Mouse (Mus musculus) ES-Bruce4 (cell line): Measurements from ENCODE around the gene 1700025C18Rik. TPM values are rescaled to one million over a fixed set of nuclear protein-coding genes. Genes with fewer than 3 reads are reported as not detected.
A peak's percentile ranks its signal among the peaks of the same experiment; 100 is the strongest.

Experiments used
- H3K27ac ChIP-seq: 2 replicates; pipeline ENCODE4 v1.5.1; 2012; ENCODE audit warnings: low read length, inconsistent platforms; ENCODE audit not compliant: insufficient read depth
- H3K27me3 ChIP-seq: 2 replicates; pipeline ENCODE4 v1.6.1; 2012; ENCODE audit warnings: mild to moderate bottlenecking, low read length, inconsistent platforms; ENCODE audit not compliant: control insufficient read depth, poor library complexity, insufficient read depth, severe bottlenecking
- H3K36me3 ChIP-seq: 2 replicates; pipeline ENCODE4 v1.6.1; 2012; ENCODE audit warnings: inconsistent platforms, mild to moderate bottlenecking, low read length, moderate library complexity; ENCODE audit not compliant: control insufficient read depth, poor library complexity, insufficient read depth, severe bottlenecking
- H3K4me1 ChIP-seq: one replicate; pipeline ENCODE4 v1.8.1; 2011; ENCODE audit warnings: low read length; ENCODE audit not compliant: control insufficient read depth, insufficient read depth
- H3K4me3 ChIP-seq: 2 replicates; pipeline ENCODE4 v1.5.1; 2011; ENCODE audit warnings: low read depth, mild to moderate bottlenecking, low read length
- H3K9ac ChIP-seq: 2 replicates; pipeline ENCODE4 v1.6.1; 2012; ENCODE audit warnings: low read depth, mild to moderate bottlenecking, inconsistent platforms; ENCODE audit not compliant: poor library complexity, severe bottlenecking
- H3K9me3 ChIP-seq: replicated peaks from 2 replicates; pipeline ENCODE4 v1.6.1; 2012; ENCODE audit warnings: mild to moderate bottlenecking, low read length, inconsistent platforms; ENCODE audit not compliant: control insufficient read depth, poor library complexity, insufficient read depth, severe bottlenecking
- CTCF ChIP-seq: IDR thresholded peaks from one replicate; pipeline ENCODE4 v1.8.1; 2011; ENCODE audit warnings: low read depth, low read length
- EP300 ChIP-seq: IDR thresholded peaks from 2 replicates; pipeline ENCODE4 v1.6.1; 2011; ENCODE audit warnings: low read depth, low read length; ENCODE audit not compliant: insufficient read depth
- POLR2A ChIP-seq: IDR thresholded peaks from one replicate; pipeline ENCODE4 v1.8.1; 2011; ENCODE audit warnings: low read length; ENCODE audit not compliant: insufficient read depth
- polyA plus RNA-seq: library from polyadenylated mRNA; stranded (reverse); fragments of >200 nt; gene quantifications from 2 replicates; pipeline ENCODE4 v1.2.4, GENCODE M21; 2011; ENCODE audit warnings: low read depth; ENCODE audit not compliant: missing spikeins, insufficient read depth, insufficient read length

1700025C18Rik gene
- polyA plus RNA-seq, 1 experiment, result not detected

DNA sequence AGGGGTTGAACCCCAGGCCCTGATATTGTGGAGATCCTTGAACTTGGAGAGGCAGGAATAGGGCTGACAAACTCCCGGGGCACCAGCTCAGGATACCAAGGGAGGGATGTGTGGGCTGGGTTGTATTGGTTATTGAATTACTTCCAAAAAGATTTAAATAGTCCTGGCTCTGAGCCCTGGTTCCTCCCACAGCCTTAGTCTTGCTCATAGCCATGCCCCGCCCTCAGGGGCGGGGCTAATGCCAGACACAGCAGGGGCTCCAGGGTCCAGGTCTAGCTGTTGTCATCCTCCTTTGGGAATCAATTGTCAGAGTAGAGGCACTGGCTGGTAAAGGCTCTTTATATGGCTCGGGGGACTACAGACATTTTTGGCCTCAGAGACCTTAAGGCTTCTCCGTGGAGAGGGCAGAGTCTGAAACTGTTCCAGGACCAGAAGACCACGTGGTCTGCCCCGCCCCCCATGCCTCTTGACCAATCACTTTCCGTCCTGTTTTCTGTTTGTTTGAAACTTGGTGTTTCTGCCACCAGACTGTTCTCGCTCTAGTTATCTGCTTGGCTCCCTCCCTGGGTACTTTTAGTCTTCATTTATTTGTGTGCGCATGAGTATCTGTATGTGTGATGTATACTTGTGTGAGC is 30.8 kb upstream of the 1700025C18Rik start:
- Histone ChIP-seq H3K9ac (no peak overlapping the region), H3K4me3 (no peak overlapping the region), H3K4me1 (no peaks in the 10 kb centered on the region), H3K27me3 (no peaks in the 10 kb centered on the region), H3K36me3 (no peaks in the 10 kb centered on the region), H3K27ac (no peak overlapping the region), H3K9me3 (no peaks in the 10 kb centered on the region)
- TF ChIP-seq CTCF (no peak), POLR2A (no peak), EP300 (no peak)

DNA sequence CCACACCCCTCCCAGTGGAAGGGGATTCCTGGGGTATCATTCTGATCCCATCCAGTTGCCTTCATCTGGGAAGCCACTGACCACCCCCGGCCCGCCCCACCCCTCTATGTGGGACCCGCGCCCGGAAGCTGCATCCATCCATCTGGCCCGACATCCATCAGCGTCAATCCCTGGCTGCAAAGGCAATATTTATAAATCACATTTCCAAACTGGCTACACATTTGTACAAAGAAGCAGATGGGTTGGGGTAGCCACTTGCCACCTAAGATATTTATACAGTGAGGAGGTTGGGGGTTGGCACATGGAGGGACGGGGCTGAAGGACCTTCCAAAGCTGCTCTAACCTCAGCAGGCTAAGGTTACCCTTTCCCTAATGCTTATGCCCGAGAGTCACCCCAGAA is 30.2 kb upstream of the 1700025C18Rik start:
- no peak overlapping the region for H3K27ac ChIP-seq
- TF ChIP-seq POLR2A, result no peak
- H3K4me3 ChIP-seq, result no peak overlapping the region
- no peaks in the 10 kb centered on the region for H3K36me3 ChIP-seq
- H3K4me1 ChIP-seq, result no peaks in the 10 kb centered on the region
- H3K9ac ChIP-seq, result no peak overlapping the region
- H3K27me3 ChIP-seq, result no peaks in the 10 kb centered on the region
- H3K9me3 ChIP-seq, result no peaks in the 10 kb centered on the region

DNA sequence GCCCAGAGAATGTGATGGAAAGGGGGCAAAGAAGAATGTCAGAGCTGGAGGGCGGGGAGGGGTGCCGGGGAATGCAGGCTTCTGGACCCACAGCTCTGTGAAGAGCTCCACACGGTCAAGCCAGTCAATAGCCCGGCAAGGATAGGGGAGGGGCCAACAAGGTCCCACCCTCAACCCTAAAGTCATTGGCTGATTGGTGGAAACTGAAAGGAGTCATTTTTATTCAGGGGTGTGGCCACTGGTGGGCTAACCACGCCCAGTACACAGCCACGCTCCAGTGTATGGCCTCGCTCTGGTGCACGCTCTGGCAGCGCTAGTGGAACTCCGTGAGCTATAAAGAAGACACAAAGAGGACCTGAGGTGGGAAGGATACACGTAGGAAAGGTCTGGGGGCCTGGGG is 23.2 kb upstream of the 1700025C18Rik start:
- no peaks in the 10 kb centered on the region for H3K4me1 ChIP-seq
- TF ChIP-seq EP300, result no peak
- TF ChIP-seq POLR2A, result no peak
- TF ChIP-seq CTCF, result no peak
- no peak overlapping the region for H3K4me3 ChIP-seq
- no peak overlapping the region for H3K27ac ChIP-seq
- no peak overlapping the region for H3K9ac ChIP-seq
- no peaks in the 10 kb centered on the region for H3K9me3 ChIP-seq
- H3K36me3 ChIP-seq, result no peaks in the 10 kb centered on the region
- peaks cover 4% of the 10 kb centered on the region; the same call in 1 of the 2 replicates for H3K27me3 ChIP-seq

GRCm38 (mm10) chr2:165112149-165112548 is 21.6 kb upstream of the 1700025C18Rik start:
- no peaks in the 10 kb centered on the region for H3K36me3 ChIP-seq
- H3K9me3 ChIP-seq, result no peaks in the 10 kb centered on the region
- H3K27me3 ChIP-seq, result peaks cover 4% of the 10 kb centered on the region; the same call in 1 of the 2 replicates
- no peak overlapping the region for H3K27ac ChIP-seq
- peak overlapping the region; percentile 10 for H3K4me3 ChIP-seq
- H3K9ac ChIP-seq, result no peak overlapping the region
- no peaks in the 10 kb centered on the region for H3K4me1 ChIP-seq
- TF ChIP-seq CTCF, result peak; percentile 80
- no peak for TF ChIP-seq POLR2A
- TF ChIP-seq EP300, result no peak

GRCm38 (mm10) chr2:165106585-165106984 is 16.0 kb upstream of the 1700025C18Rik start:
- no peaks in the 10 kb centered on the region for H3K9me3 ChIP-seq
- H3K4me1 ChIP-seq, result no peaks in the 10 kb centered on the region
- no peak for TF ChIP-seq CTCF
- no peak for TF ChIP-seq EP300
- TF ChIP-seq POLR2A, result no peak
- H3K27ac ChIP-seq, result no peak overlapping the region
- no peak overlapping the region for H3K4me3 ChIP-seq
- no peaks in the 10 kb centered on the region for H3K36me3 ChIP-seq
- no peaks in the 10 kb centered on the region for H3K27me3 ChIP-seq
- no peak overlapping the region for H3K9ac ChIP-seq

DNA sequence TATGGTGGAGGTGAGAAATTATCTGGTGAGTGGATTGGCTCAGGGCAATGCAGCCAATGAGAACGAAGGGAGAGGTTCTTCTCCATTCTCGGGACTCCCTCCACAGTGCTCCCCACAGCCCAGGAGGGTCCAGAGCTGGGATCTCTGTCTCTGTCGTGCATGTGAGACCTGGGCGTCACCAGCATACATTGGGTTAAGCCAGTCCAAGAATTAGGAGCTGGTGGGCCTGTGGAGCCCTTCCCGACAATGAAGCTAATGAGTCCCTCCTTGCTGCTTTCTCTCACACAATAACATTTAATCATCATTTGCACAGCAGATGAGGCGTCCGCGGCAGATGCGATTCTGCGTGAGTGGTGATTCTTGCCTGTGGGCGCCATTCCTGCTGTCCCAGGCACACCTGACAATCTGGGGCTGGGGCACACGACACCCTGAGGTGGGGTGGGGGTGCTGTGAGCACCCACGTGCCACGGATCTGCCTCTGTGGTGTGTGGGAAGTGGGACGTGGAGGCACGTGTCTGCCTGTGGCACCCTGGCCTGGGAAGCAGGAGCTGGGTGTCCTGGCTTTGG is 15.0 kb upstream of the 1700025C18Rik start:
- Histone ChIP-seq H3K27ac (no peak overlapping the region), H3K4me1 (no peaks in the 10 kb centered on the region), H3K9me3 (no peaks in the 10 kb centered on the region)

More for the DNA sequence above, 15.0 kb upstream of the 1700025C18Rik start:
- H3K36me3 ChIP-seq, result no peaks in the 10 kb centered on the region
- H3K4me3 ChIP-seq, result no peak overlapping the region
- H3K27me3 ChIP-seq, result no peaks in the 10 kb centered on the region
- no peak overlapping the region for H3K9ac ChIP-seq
- TF ChIP-seq POLR2A (no peak), EP300 (no peak), CTCF (no peak)
